Mouse (Mus musculus) heart, embryonic 12.5 days (tissue): ENCODE measurements at regions not wholly inside any gene's neighbourhood (a gene's known extent, or its start where the extent isn't known, plus 50 kb on each side); places are given as distances from the start of the nearest gene placed in this dataset.
"Not testable (repeated sequence)": the region's sequence is repeated elsewhere in the genome, so short reads cannot be mapped to it uniquely, and the experiment has no call there.

ENCODE experiments used
- ATAC-seq: fragments of 200-750 bp; cut with Nextera tagmentation; 2 replicates; pipeline ENCODE4 v1.8.0; 2017; ENCODE audit warnings: moderate TSS enrichment, moderate library complexity; ENCODE audit not compliant: insufficient number of reproducible peaks, low FRiP score
- H3K27ac ChIP-seq: fragments of 300-500 bp; sonication (generic); 2 replicates; pipeline ENCODE4 v1.5.1; 2016; ENCODE audit warnings: mild to moderate bottlenecking, moderate library complexity; ENCODE audit not compliant: poor library complexity, severe bottlenecking
- H3K27me3 ChIP-seq: fragments of 300-500 bp; sonication (generic); replicated peaks from 2 replicates; pipeline ENCODE4 v1.6.1; 2016; ENCODE audit warnings: mild to moderate bottlenecking, moderate library complexity
- H3K36me3 ChIP-seq: fragments of 300-500 bp; sonication (generic); 2 replicates; pipeline ENCODE4 v1.6.1; 2016; ENCODE audit warnings: mild to moderate bottlenecking, moderate library complexity
- H3K4me1 ChIP-seq: fragments of 300-500 bp; sonication (generic); replicated peaks from 2 replicates; pipeline ENCODE4 v1.6.1; 2016; ENCODE audit warnings: mild to moderate bottlenecking
- H3K4me2 ChIP-seq: fragments of 300-500 bp; sonication (generic); 2 replicates; pipeline ENCODE4 v1.6.1; 2016; ENCODE audit warnings: mild to moderate bottlenecking, moderate library complexity
- H3K4me3 ChIP-seq: fragments of 300-500 bp; sonication (generic); 2 replicates; pipeline ENCODE4 v1.5.1; 2016; ENCODE audit warnings: mild to moderate bottlenecking
- H3K9ac ChIP-seq: fragments of 300-500 bp; sonication (generic); 2 replicates; pipeline ENCODE4 v1.6.1; 2016; ENCODE audit warnings: mild to moderate bottlenecking, moderate library complexity
- H3K9me3 ChIP-seq: fragments of 300-500 bp; sonication (generic); replicated peaks from 2 replicates; pipeline ENCODE4 v1.6.1; 2016; ENCODE audit warnings: mild to moderate bottlenecking, moderate library complexity
- WGBS: fragments of 180-500 bp; shearing (Covaris S2); methylation state at CpG from one replicate; pipeline ENCODE4 v1.1.7; 2016; 5-methylcytosine and 5-hydroxymethylcytosine counted together

DNA sequence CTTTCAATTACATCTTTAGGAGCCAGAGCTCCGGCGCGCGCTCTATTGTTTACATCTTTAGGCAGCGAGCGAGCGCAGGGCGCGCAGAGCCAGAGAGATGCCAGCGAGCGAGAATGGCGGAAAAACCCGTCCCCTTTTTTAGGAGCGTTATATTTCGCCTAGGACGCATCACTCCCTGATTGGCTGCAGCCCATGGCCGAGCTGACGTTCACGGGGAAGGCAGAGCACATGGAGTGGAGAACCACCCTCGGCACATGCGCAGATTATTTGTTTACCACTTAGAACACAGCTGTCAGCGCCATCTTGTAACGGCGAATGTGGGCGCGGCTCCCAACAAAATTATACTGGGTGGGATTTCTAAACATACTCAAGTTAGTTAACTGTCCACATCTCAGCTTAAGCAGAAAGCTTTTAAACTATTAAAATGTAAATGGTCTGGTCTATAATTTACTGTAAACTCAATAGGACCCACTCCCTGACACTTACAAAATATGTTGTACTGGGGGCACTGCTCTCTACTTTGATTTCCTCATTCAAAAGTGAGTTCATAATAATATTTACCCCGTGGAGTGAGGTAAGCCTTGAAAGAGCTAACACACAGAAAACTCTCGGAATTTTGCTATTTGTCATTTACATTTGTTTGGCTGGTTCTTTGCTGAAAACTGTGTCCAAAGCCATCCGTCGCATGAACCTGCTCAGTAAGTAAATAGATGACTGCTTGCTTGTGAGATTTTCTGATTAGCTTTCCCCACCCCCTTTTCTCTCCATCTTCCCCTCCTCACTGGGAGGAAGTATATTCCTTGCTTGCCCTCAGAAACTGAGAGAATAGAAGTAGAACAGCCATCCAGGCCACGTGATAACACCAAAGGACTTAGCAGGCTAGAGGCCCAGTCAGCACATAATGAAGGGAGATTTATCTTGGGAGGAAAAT is 60.8 kb upstream of the Fam78b start:
- not testable (repeated sequence) for H3K27ac ChIP-seq, H3K9me3 ChIP-seq, H3K9ac ChIP-seq, H3K4me1 ChIP-seq, H3K27me3 ChIP-seq, H3K36me3 ChIP-seq, ATAC-seq
- peak overlapping the region; percentile 35 for H3K4me3 ChIP-seq
- peak overlapping the region; percentile 48 for H3K4me2 ChIP-seq
- WGBS, result 56% methylated on average over 31 of the region's 31 CpGs

DNA sequence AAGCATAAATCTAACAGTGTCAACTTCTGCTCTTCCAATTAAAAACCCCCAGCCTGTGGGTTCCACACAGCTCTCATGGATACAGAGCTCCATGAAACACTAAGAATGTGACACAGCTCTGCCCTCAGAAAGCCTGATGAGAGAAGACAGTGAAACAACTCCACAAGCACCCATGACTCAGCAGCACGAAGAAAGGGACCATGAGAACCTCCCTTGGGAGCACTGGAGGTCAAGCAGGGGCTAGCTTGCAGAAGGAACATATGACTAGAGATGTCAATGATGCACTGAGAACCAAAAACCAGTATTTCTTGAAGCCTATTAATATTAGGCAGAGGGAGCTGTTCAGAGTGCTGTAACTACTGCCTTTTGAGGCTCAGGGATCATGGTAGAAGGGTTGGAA is 59.0 kb upstream of the Fam78b start:
- no peaks in the 10 kb centered on the region for H3K9me3 ChIP-seq
- no peaks in the 10 kb centered on the region for H3K36me3 ChIP-seq
- no peaks in the 10 kb centered on the region for H3K4me1 ChIP-seq
- no peak for ATAC-seq
- H3K9ac ChIP-seq, result no peak overlapping the region
- no peak overlapping the region for H3K4me3 ChIP-seq
- no peak overlapping the region for H3K4me2 ChIP-seq
- no peaks in the 10 kb centered on the region for H3K27me3 ChIP-seq
- no peak overlapping the region for H3K27ac ChIP-seq
- WGBS, result 61% methylated on average over 1 of the region's 1 CpGs

DNA sequence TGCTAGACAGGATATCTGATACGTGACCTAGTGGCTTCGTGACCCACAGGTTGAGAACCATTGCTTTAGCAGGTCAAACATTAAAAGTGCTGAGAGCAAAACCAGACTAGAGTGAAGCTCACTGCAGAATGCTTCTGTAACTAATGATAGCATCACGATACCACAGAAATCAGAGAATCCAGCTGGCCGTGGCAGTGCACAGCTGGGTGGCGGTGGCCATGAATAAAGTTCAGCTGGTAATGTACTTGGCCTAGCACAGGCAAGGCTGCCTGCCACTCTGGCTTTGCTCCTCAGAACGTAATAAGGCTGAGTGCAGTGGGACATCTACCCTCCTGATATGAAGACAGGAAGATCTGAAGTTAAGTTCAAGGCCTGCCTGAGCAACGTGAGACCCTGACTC is 56.7 kb upstream of the Fam78b start:
- no peak overlapping the region for H3K4me3 ChIP-seq
- H3K9ac ChIP-seq, result no peak overlapping the region
- H3K9me3 ChIP-seq, result no peaks in the 10 kb centered on the region
- no peaks in the 10 kb centered on the region for H3K36me3 ChIP-seq
- no peaks in the 10 kb centered on the region for H3K4me1 ChIP-seq
- H3K4me2 ChIP-seq, result no peak overlapping the region
- H3K27me3 ChIP-seq, result no peaks in the 10 kb centered on the region
- no peak for ATAC-seq
- H3K27ac ChIP-seq, result no peak overlapping the region
- WGBS, result 75% methylated on average over 7 of the region's 7 CpGs

DNA sequence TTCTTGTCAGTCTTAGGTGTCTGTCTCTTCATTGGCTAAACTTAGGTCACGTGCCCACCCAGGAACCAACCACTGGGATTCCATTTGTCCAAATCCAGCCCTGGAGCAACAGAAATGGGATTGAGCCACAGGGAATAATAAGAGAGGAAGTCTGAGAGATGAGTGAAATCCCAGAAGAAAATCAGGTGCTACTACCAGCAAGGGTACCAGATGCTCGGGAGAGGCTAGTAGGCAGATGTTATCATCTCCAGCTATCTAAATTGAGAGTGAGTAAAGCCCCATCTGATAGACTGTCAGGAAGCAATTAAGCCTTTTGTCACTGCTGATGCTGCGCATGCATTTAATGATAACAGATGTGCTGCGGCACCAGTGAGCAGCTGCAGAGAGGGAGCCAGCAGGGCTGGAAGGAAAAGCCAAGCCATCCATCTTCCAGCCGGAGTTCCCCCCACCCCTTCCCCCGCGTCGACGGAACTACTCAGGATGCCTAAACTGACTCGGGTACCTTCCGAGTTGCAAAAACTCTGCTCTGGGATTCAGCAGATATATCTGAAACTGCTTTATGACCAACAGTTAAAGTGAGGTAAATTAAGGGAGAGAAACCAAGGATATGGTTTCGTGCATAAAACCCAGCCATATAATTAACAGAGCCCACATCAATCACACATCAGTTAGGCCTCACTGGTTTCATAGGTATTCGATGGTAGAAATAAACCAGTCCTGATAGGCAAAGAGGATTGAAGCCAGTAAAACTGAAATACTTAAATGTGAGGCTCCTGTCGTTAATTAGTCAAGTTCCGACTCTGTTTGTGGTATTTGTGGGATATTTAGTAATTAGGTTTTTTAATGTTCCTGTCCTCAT is 53.1 kb upstream of the Fam78b start:
- H3K4me3 ChIP-seq, result no peak overlapping the region
- H3K27ac ChIP-seq, result no peak overlapping the region
- no peak overlapping the region for H3K9ac ChIP-seq
- ATAC-seq, result no peak
- no peaks in the 10 kb centered on the region for H3K27me3 ChIP-seq
- no peaks in the 10 kb centered on the region for H3K36me3 ChIP-seq
- H3K4me1 ChIP-seq, result no peaks in the 10 kb centered on the region
- H3K9me3 ChIP-seq, result no peaks in the 10 kb centered on the region
- 44% methylated on average over 15 of the region's 15 CpGs for WGBS
- H3K4me2 ChIP-seq, result no peak overlapping the region
